Mouse (Mus musculus): ENCODE measurements around the gene Sgce. TPM values are rescaled to one million over a fixed set of nuclear protein-coding genes. Genes with fewer than 3 reads are reported as not detected.

The Sgce gene
- total RNA-seq, 4 experiments from 2014 or later, result 33.0 to 37.0 (median 35.7) TPM

DNA sequence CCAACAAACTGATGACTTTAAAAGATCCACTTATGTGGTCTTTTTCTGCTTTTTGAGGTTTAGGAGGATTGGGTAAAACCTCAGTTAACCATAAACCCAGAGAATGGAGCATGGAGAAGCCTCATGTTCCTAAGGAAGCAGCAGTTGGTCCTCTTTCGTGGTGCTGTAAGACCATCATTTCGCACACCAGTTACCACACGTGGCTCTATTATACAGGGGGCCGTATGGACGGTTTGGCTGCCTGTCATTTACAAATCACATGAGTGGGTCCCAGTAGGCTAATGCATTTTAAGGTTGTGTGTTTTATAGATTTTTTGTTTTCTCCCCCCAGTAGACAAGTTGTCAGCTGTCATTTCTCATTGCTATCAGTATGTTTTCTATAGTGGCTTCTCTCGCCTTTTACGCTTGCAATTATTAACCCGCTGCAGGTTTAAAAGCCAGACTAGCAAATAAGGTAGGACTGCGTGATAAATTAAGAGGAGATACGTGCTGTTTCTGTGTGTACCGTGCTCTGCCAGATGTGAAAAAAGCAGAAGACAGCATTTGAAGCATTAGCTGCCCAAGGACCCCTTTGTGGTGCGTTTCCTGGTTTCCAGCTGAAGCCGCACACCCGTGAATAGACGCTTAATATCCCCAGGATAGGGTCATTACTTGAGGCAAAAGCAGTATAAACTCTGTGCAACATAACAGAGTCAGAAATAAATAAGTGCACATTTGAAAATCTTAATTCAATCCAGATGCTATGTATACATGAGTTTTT is 22.8 kb downstream of the Sgce start:
- no peak for DNase-seq (ENCODE audit: low spot score in 2 of 2)

DNA sequence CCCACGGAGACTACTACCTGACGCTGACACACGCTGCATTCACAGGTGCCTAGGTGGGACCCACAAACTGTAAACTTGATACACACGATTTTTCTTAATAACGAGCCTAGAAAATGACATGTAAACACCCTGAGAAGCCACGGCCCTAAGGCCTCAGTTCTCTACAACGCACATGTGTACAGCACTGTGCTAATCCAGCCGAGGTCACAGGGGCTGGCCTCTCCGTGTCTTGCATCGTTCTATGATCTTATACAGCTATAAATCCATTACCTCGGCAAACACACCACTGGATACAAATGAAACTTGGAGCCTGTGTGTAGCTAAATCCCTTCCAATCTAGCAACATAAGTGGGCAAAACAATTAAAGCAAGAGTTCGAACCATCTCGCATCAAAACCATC is 24.3 kb downstream of the Sgce start:
- no peak for DNase-seq (ENCODE audit: low spot score in 2 of 2)

DNA sequence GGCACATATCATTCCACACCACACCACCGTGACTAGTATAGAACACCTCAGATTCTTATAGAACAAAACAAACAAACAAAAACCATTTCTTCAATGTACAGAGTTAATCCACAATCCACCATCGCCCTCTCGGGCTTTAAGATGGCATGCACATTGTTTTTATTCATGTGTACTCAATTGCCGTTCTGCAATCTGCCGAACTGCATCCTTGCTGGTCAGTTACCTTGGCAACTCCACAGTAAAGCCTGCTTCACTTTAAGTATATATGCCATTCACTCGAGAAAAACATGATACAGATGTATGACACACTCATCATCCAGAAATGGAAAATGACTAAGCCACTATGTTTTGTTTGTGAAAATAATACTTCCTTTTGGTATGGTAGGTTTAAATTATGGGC is 24.9 kb downstream of the Sgce start:
- DNase-seq (ENCODE audit: low spot score in 2 of 2), result no peak

DNA sequence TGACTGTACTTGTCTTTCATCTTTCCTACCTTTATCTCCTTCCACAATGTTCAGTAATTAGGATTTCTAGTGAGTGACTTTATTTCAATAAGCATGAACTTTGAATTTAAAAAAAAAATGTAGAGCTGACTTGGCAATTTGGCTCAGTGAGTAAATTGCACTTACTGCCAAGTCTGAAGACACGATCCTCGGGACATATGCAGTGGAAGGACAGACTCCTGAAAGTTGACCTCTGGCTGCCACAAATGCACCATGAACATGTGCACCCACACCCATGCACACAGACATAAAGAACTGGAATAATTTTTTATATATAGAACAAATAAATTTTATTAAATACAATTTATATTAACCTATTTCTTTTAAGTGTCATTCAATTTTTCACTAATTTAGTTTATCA is 29.7 kb downstream of the Sgce start:
- DNase-seq (ENCODE audit: low spot score in 2 of 2), result no peak

DNA sequence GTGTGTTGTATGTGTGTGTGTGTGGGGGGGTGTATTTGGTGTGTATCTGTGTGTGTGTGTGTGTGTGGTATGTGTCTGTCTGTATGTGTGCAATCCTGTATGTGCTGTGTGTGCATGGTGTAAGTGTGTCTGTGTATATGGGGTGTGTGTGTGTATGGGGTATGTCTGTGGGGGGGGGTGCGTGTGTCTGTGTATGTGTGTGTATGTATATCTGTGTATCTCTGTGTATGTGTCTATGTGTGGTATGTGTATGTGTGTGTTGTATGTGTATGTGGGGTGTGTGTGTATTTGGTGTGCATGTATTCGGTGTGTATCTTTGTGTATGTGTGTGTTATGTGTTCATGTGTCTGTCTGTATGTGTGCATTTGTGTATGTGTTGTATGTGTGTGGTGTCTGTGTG is 30.8 kb downstream of the Sgce start:
- no peak for DNase-seq (ENCODE audit: low spot score in 2 of 2)

DNA sequence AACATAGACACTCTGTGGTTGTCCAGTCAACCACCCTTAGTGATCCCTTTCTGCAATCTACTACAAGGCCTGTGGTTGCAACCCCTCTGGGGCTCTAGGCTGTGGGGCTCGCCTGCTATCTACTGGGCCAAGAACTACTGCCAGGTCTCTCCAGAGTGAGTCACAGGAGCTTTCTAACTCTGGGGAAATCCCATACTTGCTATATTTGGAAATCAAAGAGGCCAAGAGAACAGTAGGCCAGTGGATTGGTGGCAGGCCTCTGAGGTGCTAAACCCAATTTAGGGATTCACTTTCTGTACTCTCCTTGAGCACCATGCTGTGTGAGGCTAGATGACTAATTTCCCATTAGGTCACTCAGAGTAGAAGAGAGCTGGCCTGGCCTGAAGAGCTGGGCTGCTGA is 38.0 kb downstream of the Sgce start:
- DNase-seq (ENCODE audit: low spot score in 2 of 2), result no peak

DNA sequence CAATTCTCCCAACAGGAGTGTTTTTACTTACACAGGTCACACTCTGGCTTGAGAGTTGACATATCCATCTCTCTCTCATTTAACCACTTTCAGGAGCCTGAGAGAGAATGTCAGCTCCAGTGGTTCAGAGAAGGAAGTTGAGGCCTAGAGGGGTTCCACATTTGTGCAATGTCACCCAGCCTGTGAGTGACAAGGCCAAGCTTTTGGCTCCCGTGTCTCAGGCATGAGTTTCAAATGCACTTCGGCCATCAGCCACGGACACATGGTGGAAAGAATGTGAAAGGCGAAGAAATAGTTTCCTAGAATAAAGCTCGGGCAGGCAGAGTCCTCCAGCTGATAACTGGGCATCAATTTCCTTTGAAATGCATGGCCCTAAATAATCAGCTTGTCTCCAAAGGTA is 40.6 kb downstream of the Sgce start:
- DNase-seq (ENCODE audit: low spot score in 2 of 2), result no peak

DNA sequence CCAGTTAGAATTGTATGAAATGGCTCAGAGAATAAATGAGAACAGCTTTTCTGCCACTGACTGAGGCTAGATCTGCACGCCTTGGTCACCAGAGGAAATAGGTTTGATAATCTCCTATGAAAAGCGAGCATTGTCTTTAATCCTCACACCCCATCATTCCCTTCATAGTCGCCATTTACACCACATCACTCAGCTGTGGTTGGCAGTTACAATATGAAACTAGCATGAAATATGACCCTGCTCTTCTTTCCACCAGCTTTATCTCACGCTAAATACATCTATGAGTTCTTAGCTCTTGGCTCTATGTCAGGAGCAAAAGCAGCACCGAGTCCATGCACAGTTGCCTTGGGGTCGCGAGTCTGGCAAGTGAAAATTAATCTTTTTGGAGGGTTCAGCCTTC is 43.1 kb downstream of the Sgce start:
- DNase-seq (ENCODE audit: low spot score in 2 of 2), result no peak

DNA sequence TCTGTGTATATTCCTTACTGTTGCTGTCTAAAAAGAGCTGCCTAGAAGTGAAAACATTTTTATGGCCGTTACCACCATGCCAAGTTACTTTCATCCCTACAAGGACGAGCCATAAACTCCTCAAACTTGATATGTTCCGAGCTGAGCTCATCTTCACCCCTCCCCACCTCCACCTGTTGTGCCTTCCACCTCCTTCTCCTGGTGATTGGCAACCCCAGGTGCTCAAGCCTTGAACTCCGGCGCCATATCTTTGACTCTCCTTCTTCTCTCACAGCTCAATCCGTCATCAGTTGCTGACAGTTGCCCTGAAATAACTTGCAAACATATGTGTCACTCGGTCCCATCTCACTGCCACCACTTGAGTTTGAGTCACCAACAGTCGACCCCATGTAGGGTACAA is 45.4 kb downstream of the Sgce start:
- no peak for DNase-seq (ENCODE audit: low spot score in 2 of 2)

DNA sequence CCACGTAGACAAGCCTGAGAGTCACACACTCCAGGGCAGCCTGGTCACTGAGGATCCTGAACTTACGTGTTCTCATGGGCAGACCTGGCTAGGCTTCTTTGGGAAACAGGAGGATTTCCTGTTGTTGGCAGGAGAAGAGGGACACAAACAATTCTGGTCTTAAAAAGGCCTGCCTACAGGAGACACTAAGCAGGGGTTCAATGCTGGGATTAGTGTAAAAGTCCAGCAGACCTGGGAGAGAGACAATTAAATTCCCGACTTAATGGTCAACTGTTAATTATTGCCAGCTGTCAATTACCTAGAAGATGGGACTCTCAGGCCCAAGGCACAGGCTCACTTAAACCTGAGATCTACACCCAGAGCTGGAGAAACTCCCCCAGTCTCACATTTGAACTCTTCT is 51.2 kb downstream of the Sgce start:
- DNase-seq (ENCODE audit: low spot score in 2 of 2), result no peak

DNA sequence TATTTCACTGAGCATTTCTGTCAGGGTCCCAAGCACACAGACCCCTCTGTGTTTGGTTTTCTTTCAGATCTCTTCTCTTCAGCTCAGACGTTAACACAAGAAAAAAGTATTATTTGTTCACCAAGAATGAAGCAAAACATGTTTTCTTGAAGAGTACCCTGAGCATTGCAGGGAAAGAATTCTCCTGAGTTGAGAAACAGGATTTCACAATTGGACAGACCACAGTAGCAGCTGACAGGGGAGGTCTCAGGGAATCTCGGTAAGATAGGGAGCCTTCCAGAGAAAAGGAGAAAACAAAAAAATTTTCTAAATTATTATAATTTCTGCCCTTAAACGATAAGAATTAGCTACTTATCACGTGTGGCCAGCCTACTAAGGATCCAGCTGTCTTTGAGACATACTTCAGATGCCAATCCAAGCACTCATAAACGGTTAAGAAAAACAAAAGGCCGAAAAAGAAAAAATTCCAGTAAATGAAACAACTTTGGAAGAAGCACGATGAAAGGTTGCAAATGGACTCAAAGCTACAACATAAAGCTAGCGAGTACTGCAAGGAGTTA is 52.3 kb downstream of the Sgce start:
- DNase-seq (ENCODE audit: low spot score in 2 of 2), result no peak

DNA sequence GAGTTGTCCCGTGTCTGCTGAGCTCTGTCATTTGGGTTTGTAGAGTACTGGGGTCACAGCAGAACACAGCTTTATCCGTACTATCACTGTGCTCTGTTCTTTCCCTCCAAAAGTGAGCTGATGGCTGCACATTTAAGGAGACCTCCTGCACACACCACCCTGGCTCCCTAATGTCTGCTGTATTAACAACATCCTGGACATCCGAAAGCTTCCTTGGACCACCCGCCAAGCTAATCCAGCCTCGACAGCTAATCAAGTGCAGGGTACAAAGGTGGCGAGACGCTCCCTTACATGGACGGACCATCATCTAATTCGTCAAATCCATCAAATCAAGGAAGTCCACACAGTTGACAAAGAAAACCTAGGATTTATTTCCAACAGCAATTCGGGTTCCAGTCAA is 53.5 kb downstream of the Sgce start:
- no peak for DNase-seq (ENCODE audit: low spot score in 2 of 2)

DNA sequence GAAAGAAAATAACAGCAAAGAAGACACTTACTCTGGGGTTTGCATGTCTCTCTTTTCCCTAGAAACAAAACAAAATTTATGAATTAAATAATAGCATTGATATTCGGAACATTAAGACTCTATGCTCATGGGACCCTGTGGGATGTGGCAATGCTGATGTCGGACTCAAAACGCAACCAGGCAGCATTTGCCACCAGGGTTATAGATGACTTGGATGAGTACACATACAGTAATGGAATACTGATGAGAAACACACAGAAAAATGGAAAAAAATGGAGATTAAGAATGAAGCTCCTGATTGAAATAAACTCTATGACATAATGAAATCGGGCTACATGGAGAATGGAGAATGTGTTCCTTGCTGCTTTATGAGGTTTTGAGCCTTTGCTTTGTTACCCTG is 56.6 kb downstream of the Sgce start:
- no peak for DNase-seq (ENCODE audit: low spot score in 2 of 2)

DNA sequence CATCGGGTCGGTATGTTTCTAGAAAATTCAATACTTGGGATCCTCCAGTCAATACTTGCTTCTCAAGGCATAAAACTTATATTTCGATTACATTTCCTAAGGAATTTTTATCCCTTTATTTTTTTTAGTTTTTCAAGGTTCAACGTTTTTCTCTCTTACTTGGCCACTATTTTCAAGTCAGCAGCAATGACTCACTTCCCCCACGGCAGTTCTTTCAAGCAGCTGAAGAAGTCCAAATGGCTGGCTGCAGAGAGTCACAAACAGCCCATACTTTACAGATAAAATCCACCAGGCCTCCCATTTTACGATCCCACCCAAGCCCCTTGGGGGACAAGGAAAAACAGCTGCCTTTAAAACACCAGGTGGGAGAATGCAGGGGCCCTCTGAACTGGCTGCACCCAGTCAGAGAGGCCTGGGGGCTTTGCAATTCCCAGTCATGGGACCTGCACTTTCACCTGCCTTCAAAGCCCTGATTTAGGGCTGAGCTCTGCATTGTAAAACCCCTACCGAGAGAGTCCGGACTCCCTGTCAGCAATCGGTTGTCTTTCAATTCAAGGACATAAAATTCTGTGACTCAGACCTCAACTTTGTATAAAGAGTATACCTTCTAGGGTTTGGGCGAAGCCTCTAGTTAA is 62.2 kb downstream of the Sgce start:
- no peak for DNase-seq (ENCODE audit: low spot score in 2 of 2)

DNA sequence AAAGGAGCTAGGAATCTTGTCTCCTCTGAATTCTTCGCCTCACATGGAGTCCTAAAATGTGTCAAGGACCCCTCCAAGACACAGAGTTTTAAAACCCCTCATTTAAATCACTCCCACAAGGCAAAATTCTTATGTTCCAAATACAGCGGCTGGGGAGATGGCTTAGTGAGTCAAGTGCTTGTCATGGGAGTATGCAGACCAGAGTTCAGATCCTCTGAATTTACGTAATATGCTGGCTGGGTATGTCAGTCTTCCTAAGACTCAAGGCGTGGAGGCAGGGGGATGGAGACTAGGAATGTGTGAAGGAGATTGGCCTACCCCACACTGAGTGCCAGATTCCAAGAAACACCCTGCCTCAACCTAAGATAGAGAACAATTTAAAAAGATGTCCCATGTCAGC is 66.4 kb downstream of the Sgce start:
- no peak for DNase-seq (ENCODE audit: low spot score in 2 of 2)

DNA sequence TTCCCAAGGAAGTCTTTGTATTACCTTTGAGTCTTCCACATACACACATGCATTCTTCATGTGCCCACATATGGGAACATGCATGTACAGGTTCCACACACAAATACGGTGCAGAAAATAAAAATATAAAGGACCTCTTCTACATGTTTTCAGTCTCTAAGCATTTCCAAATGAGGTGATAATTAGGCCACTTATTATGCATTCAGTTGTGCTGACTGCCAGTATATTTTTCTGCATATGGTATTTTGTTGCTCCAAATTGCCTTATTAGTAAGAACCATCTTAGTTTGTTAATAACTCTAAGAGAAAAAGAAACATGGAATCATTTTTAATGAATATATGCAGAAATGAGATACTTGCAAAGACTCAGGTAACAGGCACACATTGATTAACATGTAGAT is 67.0 kb downstream of the Sgce start:
- no peak for DNase-seq (ENCODE audit: low spot score in 2 of 2)

DNA sequence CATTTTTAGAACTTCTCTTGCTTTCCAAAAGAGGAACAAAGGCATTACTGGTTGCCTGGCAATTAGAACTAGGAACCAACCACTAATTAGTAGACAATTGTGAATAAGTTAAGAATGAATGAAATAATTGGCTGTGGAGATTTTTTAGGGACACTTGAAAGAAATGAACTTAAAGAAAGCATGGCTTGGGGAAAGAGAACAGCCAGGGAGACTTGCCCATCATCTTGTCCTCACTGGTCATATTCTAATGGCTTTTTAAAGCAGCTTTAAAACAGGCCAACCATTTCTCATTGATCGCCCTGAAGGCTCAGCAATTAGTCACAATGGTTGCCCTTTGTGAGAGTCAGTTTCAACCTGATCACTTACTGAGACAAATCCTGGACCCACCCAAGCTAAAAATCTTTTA is 69.6 kb downstream of the Sgce start:
- DNase-seq (ENCODE audit: low spot score in 2 of 2), result no peak

DNA sequence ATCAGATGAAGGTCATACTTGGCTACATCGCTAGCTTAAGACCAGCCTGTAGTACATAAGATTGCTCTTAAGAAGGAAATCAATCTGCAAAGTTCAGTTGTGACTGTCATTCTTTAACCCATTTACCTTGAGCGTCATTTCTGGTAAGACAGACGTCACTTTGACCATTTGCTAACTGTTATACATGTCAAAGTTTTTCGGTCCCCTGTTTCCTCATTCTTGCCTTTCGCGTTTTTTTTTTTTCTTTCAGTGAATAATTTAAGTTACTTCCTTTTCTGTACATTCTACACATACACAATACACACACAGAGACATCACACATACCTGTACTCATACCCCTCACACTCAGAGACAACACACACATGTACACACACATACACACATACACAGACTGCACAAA is 81.9 kb downstream of the Sgce start:
- no peak for DNase-seq (ENCODE audit: low spot score in 2 of 2)

DNA sequence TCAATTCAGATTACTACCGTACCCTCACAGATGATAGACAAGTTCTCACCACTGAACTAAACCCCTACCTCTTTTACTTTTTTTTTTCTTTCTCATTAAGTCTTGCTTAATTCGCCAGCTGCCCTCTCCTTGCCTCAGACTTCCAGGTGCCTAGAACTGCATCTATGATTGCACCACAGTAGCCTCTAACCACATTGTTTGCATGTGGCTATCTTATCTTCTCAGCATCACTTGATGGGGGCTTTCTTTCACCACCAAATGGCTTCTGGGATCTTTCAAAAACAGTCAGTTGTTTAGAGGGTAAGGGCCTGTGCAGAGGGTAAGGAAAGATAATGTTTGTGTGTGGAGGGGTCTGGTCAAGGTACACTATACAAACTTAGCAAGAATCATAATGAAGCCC is 82.7 kb downstream of the Sgce start:
- DNase-seq (ENCODE audit: low spot score in 2 of 2), result no peak

DNA sequence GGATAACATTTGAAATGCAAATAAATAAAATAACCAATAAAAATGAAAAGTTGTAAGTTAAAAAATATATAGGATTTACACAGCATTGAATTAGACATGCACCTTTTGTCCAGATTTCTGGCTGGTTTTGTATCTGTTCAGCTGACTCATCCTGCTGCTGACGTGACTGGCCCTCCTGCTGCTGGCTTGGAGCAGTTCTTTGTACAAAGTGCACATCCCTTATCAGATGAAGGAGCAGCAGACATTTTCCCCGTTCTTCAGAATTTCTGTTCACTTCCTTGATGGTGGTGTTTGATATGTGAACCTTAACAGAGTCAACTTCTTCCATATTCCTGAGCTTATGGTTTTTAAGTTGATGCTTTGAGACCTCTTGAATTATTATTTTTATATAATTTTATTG is 83.5 kb downstream of the Sgce start:
- no peak for DNase-seq (ENCODE audit: low spot score in 2 of 2)

DNA sequence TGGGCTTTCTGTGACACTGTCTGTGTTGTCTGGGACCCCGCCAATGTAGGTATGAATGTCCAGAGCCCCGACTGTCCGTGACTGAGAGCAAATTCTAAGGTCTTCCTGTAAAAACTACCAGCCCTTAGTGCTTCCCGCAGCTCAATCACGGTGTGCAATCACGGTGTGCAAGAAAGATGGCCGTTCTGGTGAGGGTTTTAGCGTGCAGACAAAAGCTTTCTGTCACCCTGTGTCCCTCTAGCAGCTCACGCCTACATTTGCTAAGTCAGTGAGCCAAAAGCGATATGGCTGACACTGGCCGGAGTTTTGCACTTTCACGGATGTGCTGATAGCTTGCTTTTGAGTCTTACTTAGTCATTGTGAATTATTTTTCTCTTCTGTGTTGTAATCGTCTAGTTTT is 88.1 kb downstream of the Sgce start:
- no peak for DNase-seq (ENCODE audit: low spot score in 2 of 2)

DNA sequence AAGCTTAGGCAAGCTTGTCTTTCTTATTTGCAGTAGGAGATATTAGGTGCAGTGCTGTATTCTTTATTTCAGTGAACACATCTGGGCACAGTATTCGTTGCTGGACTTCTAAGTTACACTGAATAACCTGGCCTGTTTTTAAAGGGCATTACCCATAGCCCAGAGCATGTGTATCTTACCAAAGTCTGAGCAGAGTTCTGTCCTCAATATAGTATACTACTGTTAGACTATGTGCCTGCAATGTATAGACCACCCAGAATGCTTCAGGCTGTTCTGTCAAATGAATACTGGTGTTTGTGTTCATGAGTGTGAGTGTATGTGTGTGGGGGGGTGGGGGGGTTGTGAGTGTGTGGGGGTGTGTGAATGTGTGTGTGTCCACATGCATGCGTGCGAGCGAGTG is 91.1 kb downstream of the Sgce start:
- no peak for DNase-seq (ENCODE audit: low spot score in 2 of 2)

DNA sequence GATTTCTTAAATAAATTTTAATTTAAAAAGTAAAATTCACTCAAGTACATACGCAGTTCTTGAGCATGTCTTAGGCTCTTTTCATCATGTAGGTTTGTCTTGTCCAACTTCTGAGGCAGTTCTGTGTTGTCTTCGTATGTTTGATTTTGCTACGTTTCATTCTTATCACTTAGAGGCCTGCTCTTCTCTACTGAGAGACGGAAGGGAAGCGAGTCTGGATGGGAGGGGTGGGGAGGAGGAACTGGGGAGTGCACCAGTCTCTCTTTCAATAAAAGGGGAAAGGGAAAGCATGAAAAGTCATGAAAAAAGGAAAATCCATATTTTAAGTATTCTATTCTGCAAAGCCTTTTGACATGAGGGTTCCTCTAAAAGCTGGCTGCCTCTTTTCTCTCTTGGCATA is 91.5 kb downstream of the Sgce start:
- DNase-seq (ENCODE audit: low spot score in 2 of 2), result no peak

Data from left cerebral cortex, adult 8-10 months (tissue).